In the genomic region with DNA sequence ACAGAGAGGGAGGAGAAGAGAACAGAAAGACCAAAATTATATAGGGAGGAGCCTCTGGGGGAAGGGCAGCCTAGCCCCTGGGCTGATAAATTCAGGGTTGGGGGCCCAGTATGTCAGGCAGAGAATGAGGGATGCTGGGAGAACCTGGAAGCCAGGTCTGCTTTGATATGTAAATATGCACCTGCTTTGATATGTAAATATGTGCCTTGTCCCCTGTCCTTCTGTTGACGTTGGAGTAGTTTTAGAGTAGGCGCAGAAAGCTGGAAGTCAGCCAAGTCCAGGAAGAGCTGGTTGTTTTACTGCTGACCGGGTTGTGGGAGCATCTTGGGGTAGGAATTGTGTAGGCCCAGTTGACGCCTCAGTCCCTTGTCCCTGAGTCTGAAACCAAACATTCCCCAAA, we compare ENCODE assay signal across 13 mouse cellular contexts. TPM values are rescaled to one million over a fixed set of nuclear protein-coding genes. Genes with fewer than 3 reads are reported as not detected.
DNase-seq lines count a peak whose midpoint lies in the region; ATAC-seq and TF ChIP-seq lines count a peak whose summit lies in the region.
"Had no signal": no experiment of that assay in that cellular context is flagged by ENCODE, and none has a peak within 500 bp of the region (broad histone marks: within the 10 kb centered on the region; RNA-seq: fewer than 3 reads in every experiment).

No protein-coding gene starts in this region.

- no peak overlapping the region for H3K9ac ChIP-seq in kidney, embryonic 15.5 days
- H3K9ac ChIP-seq in ES-Bruce4 (ENCODE audit: low read depth, poor library complexity, severe bottlenecking), result no peak overlapping the region
- H3K9ac ChIP-seq: liver, embryonic 12.5 days had no signal

- no peaks in the 10 kb centered on the region for H3K36me3 ChIP-seq in kidney, embryonic 15.5 days
- no peaks in the 10 kb centered on the region for H3K36me3 ChIP-seq in ES-Bruce4 (ENCODE audit: control insufficient read depth, insufficient read depth, low read length, poor library complexity, severe bottlenecking)
- H3K36me3 ChIP-seq: liver, embryonic 12.5 days had no signal

- H3K27me3 ChIP-seq in kidney, embryonic 15.5 days, result no peaks in the 10 kb centered on the region
- no peaks in the 10 kb centered on the region for H3K27me3 ChIP-seq in ES-Bruce4 (ENCODE audit: control insufficient read depth, insufficient read depth, low read length, poor library complexity, severe bottlenecking)

- H3K9me3 ChIP-seq in kidney, embryonic 15.5 days (replicated peaks), result no peaks in the 10 kb centered on the region
- H3K9me3 ChIP-seq in ES-Bruce4 (replicated peaks; ENCODE audit: control insufficient read depth, insufficient read depth, low read length, poor library complexity, severe bottlenecking), result no peaks in the 10 kb centered on the region
- H3K9me3 ChIP-seq: liver, embryonic 12.5 days; megakaryocyte, embryonic 14.5 days had no signal

- TF ChIP-seq POLR2A in ES-Bruce4 (IDR thresholded peaks at IDR 0.05; ENCODE audit: insufficient read depth, low read length), result no peak

- 0 out of 2 replicates have a peak, but pooled peaks have one; percentile 36 for ATAC-seq in kidney, embryonic 15.5 days (replicated peaks; ENCODE audit: low FRiP score)
- ATAC-seq in CD4-positive, CD25-positive, alpha-beta regulatory T cell, adult 4 months, result no peak
- ATAC-seq: liver, embryonic 12.5 days had no signal

- H3K27ac ChIP-seq in kidney, embryonic 15.5 days, result no peak overlapping the region
- 0 out of 2 replicates have a peak overlapping the region, but pooled peaks have one; percentile 31 for H3K27ac ChIP-seq in ES-Bruce4 (ENCODE audit: insufficient read depth, low read length)
- H3K27ac ChIP-seq: liver, embryonic 12.5 days had no signal

- no peak overlapping the region for H3K4me2 ChIP-seq in kidney, embryonic 15.5 days
- H3K4me2 ChIP-seq: liver, embryonic 12.5 days had no signal

- WGBS in kidney, embryonic 15.5 days, result 34% methylated on average over 4 of the region's 4 CpGs

- DNase-seq in cerebellum, postnatal 10 days, result peak; percentile 53 to 58
- no peak for DNase-seq in cerebellum, adult 11-12 months
- DNase-seq in kidney, adult 18-20 months, result no peak
- peak; percentile 26 to 46 for DNase-seq in kidney, postnatal 25 days
- DNase-seq in spleen, adult 18-20 months, result no peak
- DNase-seq: adrenal gland, adult 8-10 months; cerebellum, adult 11 months; heart, adult 11 months had no signal

- 0 out of 2 replicates have a peak, but pooled peaks have one; percentile 61 for TF ChIP-seq EP300 in ES-Bruce4 (IDR thresholded peaks at IDR 0.05; ENCODE audit: insufficient read depth, low read depth, low read length)

- no peak overlapping the region for H3K4me3 ChIP-seq in kidney, embryonic 15.5 days (replicated peaks)
- H3K4me3 ChIP-seq in ES-Bruce4 (ENCODE audit: low read depth, low read length), result no peak overlapping the region
- H3K4me3 ChIP-seq: liver, embryonic 12.5 days; megakaryocyte, embryonic 14.5 days had no signal

- H3K4me1 ChIP-seq in kidney, embryonic 15.5 days, result peaks cover 3% of the 10 kb centered on the region; the same call in 1 of the 2 replicates
- H3K4me1 ChIP-seq in ES-Bruce4 (ENCODE audit: control insufficient read depth, insufficient read depth, low read length), result peaks cover 2% of the 10 kb centered on the region
- H3K4me1 ChIP-seq: liver, embryonic 12.5 days had no signal

- no peak for TF ChIP-seq CTCF in ES-Bruce4 (IDR thresholded peaks at IDR 0.05; ENCODE audit: low read depth, low read length)

RNA-seq across cellular contexts. Expression of gene Gm49358, which starts 6.0 kb away (rescaled TPM):
- polyA plus RNA-seq in kidney, embryonic 15.5 days (2015; fragmentation: Nextera tagmentation; extraction: Ambion mirVana), result not detected in 2 replicates
- 4.4 TPM in 1 of 2 replicates, not detected in the other for polyA plus RNA-seq in ES-Bruce4 (2011; ENCODE audit: insufficient read depth, insufficient read length, low read depth, missing spikeins)
- polyA plus RNA-seq in CD4-positive, CD25-positive, alpha-beta regulatory T cell, adult 4 months (2017; shearing (Covaris generic)), result not detected
- polyA plus RNA-seq: liver, embryonic 12.5 days had no signal

RNA-seq across cellular contexts. Expression of gene Nt5dc3, which starts 9.0 kb away (rescaled TPM):
- polyA plus RNA-seq in kidney, embryonic 15.5 days (2015; fragmentation: Nextera tagmentation; extraction: Ambion mirVana), result 1.2 and 1.4 TPM in 2 replicates
- 8.2 and 8.8 TPM in 2 replicates for polyA plus RNA-seq in ES-Bruce4 (2011; ENCODE audit: insufficient read depth, insufficient read length, low read depth, missing spikeins)
- polyA plus RNA-seq in CD4-positive, CD25-positive, alpha-beta regulatory T cell, adult 4 months (2017; shearing (Covaris generic)), result 1 to 10 TPM; 1.4 to 2.6 TPM

Comparison
In these comparisons a context has a peak if more than half of its experiments do, and no peak if none do; other contexts are left out.
1. DNase-seq: peak in cerebellum, postnatal 10 days (2 of 2) and kidney, postnatal 25 days (2 of 2); none in cerebellum, adult 11-12 months (single experiment), kidney, adult 18-20 months (single experiment) and spleen, adult 18-20 months (0 of 2).